Mouse (Mus musculus) stomach, embryonic 14.5 days (tissue): Measurements from ENCODE around the gene 9130213A22Rik. TPM values are rescaled to one million over a fixed set of nuclear protein-coding genes. Genes with fewer than 3 reads are reported as not detected.
"Not testable (repeated sequence)": the region's sequence is repeated elsewhere in the genome, so short reads cannot be mapped to it uniquely, and the experiment has no call there.

Experiments used
- ATAC-seq: fragments of 200-750 bp; cut with Nextera tagmentation; 2 replicates; pipeline ENCODE4 v1.8.0; 2017; ENCODE audit warnings: low read depth, moderate TSS enrichment; ENCODE audit not compliant: insufficient number of reproducible peaks, insufficient read depth, low FRiP score
- H3K27ac ChIP-seq: fragments of 300-500 bp; sonication (generic); 2 replicates; pipeline ENCODE4 v1.5.1; 2014; ENCODE audit warnings: mild to moderate bottlenecking, low read length, moderate library complexity, mixed read lengths
- H3K27me3 ChIP-seq: fragments of 300-500 bp; sonication (generic); 2 replicates; pipeline ENCODE4 v1.6.1; 2014; ENCODE audit warnings: low read length, control low read depth, mixed read lengths; ENCODE audit not compliant: control insufficient read depth, insufficient read depth
- H3K36me3 ChIP-seq: fragments of 300-500 bp; sonication (generic); 2 replicates; pipeline ENCODE4 v1.6.1; 2014; ENCODE audit warnings: mild to moderate bottlenecking, control low read depth, low read length, moderate library complexity, mixed read lengths; ENCODE audit not compliant: control insufficient read depth, insufficient read depth
- H3K4me1 ChIP-seq: fragments of 300-500 bp; sonication (generic); 2 replicates; pipeline ENCODE4 v1.6.1; 2014; ENCODE audit warnings: low read length, control low read depth, mixed read lengths; ENCODE audit not compliant: control insufficient read depth, insufficient read depth
- H3K4me2 ChIP-seq: fragments of 300-500 bp; sonication (generic); replicated peaks from 2 replicates; pipeline ENCODE4 v1.6.1; 2014; ENCODE audit warnings: low read depth, low read length, control low read depth
- H3K4me3 ChIP-seq: fragments of 300-500 bp; sonication (generic); 2 replicates; pipeline ENCODE4 v1.5.1; 2014; ENCODE audit warnings: low read depth, low read length, control low read depth
- H3K9ac ChIP-seq: fragments of 300-500 bp; sonication (generic); replicated peaks from 2 replicates; pipeline ENCODE4 v1.6.1; 2014; ENCODE audit warnings: low read depth, mild to moderate bottlenecking, control low read depth, low read length, moderate library complexity, mixed read lengths
- H3K9me3 ChIP-seq: fragments of 300-500 bp; sonication (generic); 2 replicates; pipeline ENCODE4 v1.6.1; 2016; ENCODE audit warnings: low read depth, low read length, control low read depth; ENCODE audit not compliant: control insufficient read depth
- WGBS: fragments of 180-500 bp; shearing (Covaris S2); extraction: QIAGEN DNeasy Blood & Tissue Kit; methylation state at CpG from one replicate; pipeline ENCODE4 v1.1.7; 2014; 5-methylcytosine and 5-hydroxymethylcytosine counted together
- polyA plus RNA-seq: library from polyadenylated mRNA; unstranded; fragments of >200 nt; fragmentation: Nextera tagmentation; extraction: Ambion mirVana; gene quantifications from 2 replicates; pipeline ENCODE4 v1.2.1, GENCODE M21; 2014

Gene 9130213A22Rik
- polyA plus RNA-seq, 1 experiment from 2014 or later: 0.36 TPM

GRCm38 (mm10) chr11:69096360-69096986 is 25.9 kb downstream of the 9130213A22Rik start:
- peak overlapping the region; percentile 47 for H3K9ac ChIP-seq
- ATAC-seq: no peak
- H3K27me3 ChIP-seq: no peaks in the 10 kb centered on the region
- H3K4me1 ChIP-seq: peaks cover 31% of the 10 kb centered on the region
- H3K36me3 ChIP-seq: peaks cover 19% of the 10 kb centered on the region
- peak overlapping the region; percentile 46 for H3K4me3 ChIP-seq
- no peaks in the 10 kb centered on the region for H3K9me3 ChIP-seq
- WGBS: 13% methylated on average over 9 of the region's 9 CpGs
- peak overlapping the region; percentile 88 for H3K27ac ChIP-seq
- H3K4me2 ChIP-seq: peak overlapping the region; percentile 83

DNA sequence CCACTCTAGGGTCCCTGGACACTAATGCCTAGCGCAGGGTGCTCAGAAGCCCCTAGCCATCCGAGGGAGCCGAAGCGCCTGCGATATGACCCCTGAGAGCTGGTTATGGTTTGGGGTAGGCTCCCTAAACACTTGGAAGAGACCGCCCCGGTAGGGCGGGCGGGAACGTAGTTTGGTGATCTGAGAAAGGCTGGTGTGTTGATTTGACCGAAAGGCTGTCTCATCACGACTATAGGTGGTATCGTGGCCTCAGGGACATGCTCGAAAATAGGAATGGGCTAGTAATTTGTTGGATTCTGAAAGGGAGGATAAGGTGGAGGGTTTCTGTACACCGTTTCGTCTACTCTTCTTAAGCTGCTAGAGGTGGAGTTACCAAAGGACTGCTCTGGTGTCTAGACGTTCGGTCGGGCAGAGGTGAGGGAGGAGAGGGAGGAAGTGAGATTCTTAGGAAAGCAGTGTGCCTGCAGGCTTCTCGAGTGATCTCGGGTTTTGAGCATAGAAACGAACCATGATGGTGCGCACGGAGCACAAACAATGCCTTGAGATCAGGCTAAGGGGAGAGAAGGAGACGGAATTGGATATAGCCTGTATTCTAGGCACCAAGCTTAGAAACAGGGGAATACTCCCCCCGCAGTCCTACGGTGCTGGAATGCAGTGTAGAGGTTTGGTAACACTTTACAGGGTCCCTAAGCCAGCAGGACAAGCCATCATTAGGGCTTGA is 26.7 kb downstream of the 9130213A22Rik start:
- Histone ChIP-seq H3K9me3 (no peaks in the 10 kb centered on the region), H3K4me3 (peak overlapping the region; percentile 46), H3K4me2 (peak overlapping the region; percentile 83), H3K4me1 (peaks cover 31% of the 10 kb centered on the region), H3K27me3 (no peaks in the 10 kb centered on the region), H3K9ac (peak overlapping the region; percentile 47), H3K27ac (peak overlapping the region; percentile 88), H3K36me3 (peaks cover 18% of the 10 kb centered on the region)
- 2% methylated on average over 27 of the region's 27 CpGs for WGBS
- ATAC-seq: no peak

- H3K9ac ChIP-seq: peak within 1 kb of the TSS; percentile 47
- H3K4me1 ChIP-seq: peaks cover 31% of the 10 kb centered on the region
- H3K36me3 ChIP-seq: peaks cover 22% of the 10 kb centered on the region
- peak within 1 kb of the TSS; percentile 88 for H3K27ac ChIP-seq
- H3K4me2 ChIP-seq: peak within 1 kb of the TSS; percentile 83
- peak within 1 kb of the TSS; percentile 46 for H3K4me3 ChIP-seq
- ATAC-seq: peak; percentile 94
- WGBS: under 1% methylated on average over 37 of the region's 37 CpGs
- H3K27me3 ChIP-seq: no peaks in the 10 kb centered on the region
- H3K9me3 ChIP-seq: no peaks in the 10 kb centered on the region
Observed at GRCm38 (mm10) chr11:69094697-69095429, 27.5 kb downstream of the 9130213A22Rik start, which contains the start of gene Per1. Gene Per1 (plus strand): TSS chr11:69095217.

DNA sequence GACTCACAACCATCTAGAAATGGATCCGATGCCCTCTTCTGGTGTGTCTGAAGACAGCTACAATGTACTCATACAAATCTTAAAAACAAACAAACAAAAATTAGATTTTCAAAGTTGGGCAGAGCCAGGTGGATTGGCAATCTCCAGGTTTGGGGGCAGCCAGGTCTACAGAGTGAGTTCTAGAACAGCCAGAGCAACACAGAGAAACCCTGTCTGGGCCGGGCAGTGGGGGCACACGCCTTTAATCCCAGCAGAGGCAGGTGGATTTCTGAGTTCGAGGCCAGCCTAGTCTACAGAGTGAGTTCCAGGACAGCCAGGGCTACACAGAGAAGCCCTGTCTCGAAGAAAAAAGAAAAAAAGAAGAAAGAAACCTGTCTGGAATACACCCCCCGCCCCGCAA is 28.5 kb downstream of the 9130213A22Rik start:
- WGBS: 90% methylated on average over 7 of the region's 7 CpGs
- Histone ChIP-seq H3K4me1 (peaks cover 37% of the 10 kb centered on the region), H3K36me3 (peaks cover 24% of the 10 kb centered on the region)
- H3K27me3 ChIP-seq, H3K4me3 ChIP-seq, H3K9ac ChIP-seq, H3K9me3 ChIP-seq, H3K4me2 ChIP-seq, H3K27ac ChIP-seq, ATAC-seq: not testable (repeated sequence)

- no peak for ATAC-seq
- Histone ChIP-seq H3K4me3 (no peak overlapping the region), H3K36me3 (peaks cover 24% of the 10 kb centered on the region), H3K9ac (no peak overlapping the region), H3K9me3 (no peaks in the 10 kb centered on the region), H3K4me2 (no peak overlapping the region), H3K27me3 (no peaks in the 10 kb centered on the region), H3K27ac (no peak overlapping the region), H3K4me1 (peaks cover 30% of the 10 kb centered on the region)
- WGBS: 91% methylated on average over 4 of the region's 4 CpGs
Observed at GRCm38 (mm10) chr11:69092871-69093270, 29.5 kb downstream of the 9130213A22Rik start.

DNA sequence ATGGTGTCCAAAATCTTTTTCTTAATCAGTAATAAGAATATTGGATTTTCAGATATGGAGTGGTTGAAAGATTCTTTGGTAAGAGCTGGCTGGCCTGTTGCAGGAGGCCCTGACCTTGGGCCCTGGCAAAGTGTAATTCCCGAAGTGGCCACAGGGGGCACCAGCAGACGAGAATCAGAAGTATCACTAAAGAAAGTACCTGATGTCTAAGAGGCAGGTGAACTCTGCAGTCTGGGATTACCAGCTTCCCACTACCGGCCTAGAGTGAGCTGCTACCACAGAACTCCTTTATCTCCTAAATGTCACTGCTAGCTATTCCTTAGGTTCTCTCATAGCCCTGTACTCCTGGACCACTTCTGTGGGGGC is 30.0 kb downstream of the 9130213A22Rik start:
- Histone ChIP-seq H3K36me3 (peaks cover 24% of the 10 kb centered on the region), H3K9ac (no peak overlapping the region), H3K4me1 (peaks cover 30% of the 10 kb centered on the region), H3K4me2 (no peak overlapping the region), H3K9me3 (no peaks in the 10 kb centered on the region), H3K27ac (no peak overlapping the region), H3K4me3 (no peak overlapping the region), H3K27me3 (no peaks in the 10 kb centered on the region)
- WGBS: 2% methylated on average over 3 of the region's 3 CpGs
- no peak for ATAC-seq

DNA sequence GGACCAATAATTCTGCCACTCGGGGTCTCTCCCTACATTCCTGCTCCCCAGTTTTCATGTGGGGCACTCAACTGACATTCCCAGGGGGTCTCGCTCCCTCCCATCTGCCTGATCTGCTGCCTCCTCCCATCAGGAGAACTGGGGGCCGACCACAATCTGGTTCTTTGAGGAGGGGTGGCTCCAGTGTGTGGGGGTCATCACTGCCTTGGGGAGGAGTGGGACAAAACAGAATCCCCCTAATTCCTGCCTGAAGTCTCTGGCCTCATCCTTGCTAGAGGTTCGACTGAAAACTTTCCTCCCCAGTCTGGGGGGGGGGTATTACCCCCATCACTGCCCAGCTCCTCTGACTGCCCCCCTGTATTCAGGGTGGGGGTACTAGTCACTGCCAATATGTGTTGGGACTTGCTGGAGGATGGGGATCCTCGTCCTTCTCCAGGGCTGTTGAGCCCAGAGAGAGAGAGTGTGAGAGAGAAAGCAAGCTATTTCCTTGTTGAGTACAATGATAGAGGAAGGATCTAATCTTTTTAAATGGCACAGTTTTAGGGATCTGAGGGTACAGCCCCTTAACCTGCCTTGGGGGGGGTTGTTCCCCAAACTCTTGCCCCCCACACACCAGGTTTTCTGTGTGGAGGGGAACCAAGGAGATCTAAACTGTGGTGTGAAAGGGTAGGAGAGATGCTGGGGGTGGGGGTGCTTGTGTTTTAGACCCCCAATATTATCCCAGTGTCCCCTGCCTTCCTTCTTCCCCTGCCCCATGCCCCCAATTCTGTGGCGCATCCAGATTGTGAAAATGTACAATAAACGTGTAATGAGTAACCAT is 30.6 kb downstream of the 9130213A22Rik start:
- WGBS: 69% methylated on average over 7 of the region's 7 CpGs
- Histone ChIP-seq H3K4me1 (peaks cover 29% of the 10 kb centered on the region), H3K4me2 (no peak overlapping the region), H3K4me3 (no peak overlapping the region), H3K27me3 (no peaks in the 10 kb centered on the region), H3K27ac (no peak overlapping the region), H3K36me3 (peaks cover 24% of the 10 kb centered on the region), H3K9me3 (no peaks in the 10 kb centered on the region), H3K9ac (no peak overlapping the region)
- no peak for ATAC-seq

GRCm38 (mm10) chr11:69090367-69090766 is 32.0 kb downstream of the 9130213A22Rik start:
- H3K9ac ChIP-seq: no peak overlapping the region
- H3K27ac ChIP-seq: peak overlapping the region; percentile 22; the same call in 1 of the 2 replicates

More at GRCm38 (mm10) chr11:69090367-69090766, 32.0 kb downstream of the 9130213A22Rik start:
- H3K27me3 ChIP-seq: no peaks in the 10 kb centered on the region
- H3K4me3 ChIP-seq: no peak overlapping the region
- H3K9me3 ChIP-seq: no peaks in the 10 kb centered on the region
- H3K36me3 ChIP-seq: peaks cover 24% of the 10 kb centered on the region
- no peak for ATAC-seq
- peak overlapping the region; percentile 74 for H3K4me2 ChIP-seq
- H3K4me1 ChIP-seq: peaks cover 31% of the 10 kb centered on the region
- 48% methylated on average over 6 of the region's 6 CpGs for WGBS
